14 mouse cellular contexts compared by ENCODE assay signal in the genomic region with DNA sequence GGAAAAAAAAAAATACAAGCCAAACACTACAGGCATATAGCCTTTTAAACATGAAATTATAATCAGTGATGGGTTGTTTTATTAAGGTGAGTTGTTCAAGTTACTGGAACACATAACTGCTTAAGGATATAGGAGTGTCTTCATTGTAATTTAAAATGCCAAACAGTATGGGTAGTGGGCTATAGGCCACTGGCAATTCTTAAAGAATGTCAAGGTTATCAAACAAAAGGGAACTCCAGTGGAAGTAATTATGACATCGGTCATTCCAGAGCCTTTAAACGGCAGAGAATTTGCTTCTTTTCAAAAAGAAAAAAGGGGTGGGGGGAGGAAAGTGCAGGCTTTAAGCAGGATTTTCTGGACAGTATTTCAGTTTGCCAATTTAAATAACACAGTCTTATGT.
"Had no signal": no experiment of that assay in that cellular context is flagged by ENCODE, and none has a peak within 500 bp of the region (broad histone marks: within the 10 kb centered on the region; RNA-seq: fewer than 3 reads in every experiment).

No protein-coding gene starts in this region.

- H3K4me3 ChIP-seq: lung, embryonic 15.5 days; midbrain, embryonic 10.5 days; midbrain, embryonic 12.5 days; midbrain, embryonic 15.5 days; neural tube, embryonic 12.5 days; stomach, embryonic 15.5 days had no signal

- DNase-seq: liver, postnatal 0 days; lung, adult 2 months; lung, postnatal 14 days; lung, postnatal 4 days; right cerebral cortex, postnatal 14 days; thymus, adult 2 months; thymus, postnatal 36 days had no signal

- H3K27ac ChIP-seq: lung, embryonic 15.5 days; midbrain, embryonic 10.5 days; midbrain, embryonic 12.5 days; midbrain, embryonic 15.5 days; neural tube, embryonic 12.5 days; stomach, embryonic 15.5 days; stomach, postnatal 0 days had no signal

- H3K4me1 ChIP-seq: lung, embryonic 15.5 days; midbrain, embryonic 15.5 days; neural tube, embryonic 12.5 days; stomach, embryonic 15.5 days had no signal

- H3K9me3 ChIP-seq: lung, embryonic 15.5 days; midbrain, embryonic 10.5 days; midbrain, embryonic 12.5 days; midbrain, embryonic 15.5 days; neural tube, embryonic 12.5 days; stomach, embryonic 15.5 days had no signal

- H3K36me3 ChIP-seq: lung, embryonic 15.5 days; midbrain, embryonic 12.5 days; midbrain, embryonic 15.5 days; neural tube, embryonic 12.5 days; stomach, embryonic 15.5 days had no signal

- H3K9ac ChIP-seq: liver, postnatal 0 days; lung, embryonic 15.5 days; midbrain, embryonic 12.5 days; midbrain, embryonic 15.5 days; neural tube, embryonic 12.5 days; stomach, embryonic 15.5 days had no signal
